Mouse (Mus musculus): ENCODE measurements around the gene Gja5.

Gja5 gene

DNA sequence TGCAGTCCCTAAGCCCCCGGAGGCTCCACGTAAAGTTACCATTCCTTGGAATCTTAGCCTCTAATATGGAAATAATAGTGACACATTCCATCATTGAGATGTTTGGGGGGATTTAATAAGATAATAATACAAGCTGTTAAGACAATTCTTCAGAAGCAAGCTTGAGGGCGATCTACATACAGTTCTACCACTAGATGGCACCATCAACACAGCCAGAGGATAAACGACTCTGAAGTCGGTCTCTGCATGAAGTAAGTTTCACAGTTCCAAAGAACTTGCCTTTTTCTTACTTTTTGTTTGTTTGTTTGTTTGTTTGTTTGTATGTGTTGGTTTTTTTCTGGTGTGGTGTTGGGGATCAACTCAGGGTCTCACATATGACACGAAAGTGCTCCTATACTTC, 31.7 kb downstream of the Gja5 start:
- no peak for DNase-seq (ENCODE audit: extremely low spot score, low spot score)

- DNase-seq (ENCODE audit: extremely low spot score, low spot score) = peak; percentile 35
Observed at GRCm38 (mm10) chr3:96937606-96938005, 33.1 kb downstream of the Gja5 start.

- peak; percentile 88 for DNase-seq (ENCODE audit: extremely low spot score, low spot score)
Observed at GRCm38 (mm10) chr3:96938738-96939137, 34.2 kb downstream of the Gja5 start.

DNA sequence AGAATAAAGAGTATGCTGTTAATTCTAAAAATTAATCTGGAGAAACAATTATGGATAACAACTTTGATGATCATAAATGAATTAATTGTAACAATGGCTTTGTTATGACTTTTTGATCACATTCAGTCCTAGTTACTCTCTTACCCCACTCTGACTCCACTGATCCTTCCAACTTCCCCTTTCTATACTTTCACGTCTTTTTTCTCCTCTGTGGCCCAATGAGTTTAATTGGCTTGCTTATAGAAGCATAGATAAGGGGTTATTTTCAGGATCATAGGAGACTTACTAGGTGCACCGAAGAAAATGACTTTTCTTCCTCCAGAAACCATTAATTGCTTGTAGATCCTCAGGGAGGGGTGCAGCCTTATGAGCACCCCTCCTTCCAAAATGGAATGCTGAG, 38.2 kb downstream of the Gja5 start:
- no peak for DNase-seq (ENCODE audit: extremely low spot score, low spot score)

DNA sequence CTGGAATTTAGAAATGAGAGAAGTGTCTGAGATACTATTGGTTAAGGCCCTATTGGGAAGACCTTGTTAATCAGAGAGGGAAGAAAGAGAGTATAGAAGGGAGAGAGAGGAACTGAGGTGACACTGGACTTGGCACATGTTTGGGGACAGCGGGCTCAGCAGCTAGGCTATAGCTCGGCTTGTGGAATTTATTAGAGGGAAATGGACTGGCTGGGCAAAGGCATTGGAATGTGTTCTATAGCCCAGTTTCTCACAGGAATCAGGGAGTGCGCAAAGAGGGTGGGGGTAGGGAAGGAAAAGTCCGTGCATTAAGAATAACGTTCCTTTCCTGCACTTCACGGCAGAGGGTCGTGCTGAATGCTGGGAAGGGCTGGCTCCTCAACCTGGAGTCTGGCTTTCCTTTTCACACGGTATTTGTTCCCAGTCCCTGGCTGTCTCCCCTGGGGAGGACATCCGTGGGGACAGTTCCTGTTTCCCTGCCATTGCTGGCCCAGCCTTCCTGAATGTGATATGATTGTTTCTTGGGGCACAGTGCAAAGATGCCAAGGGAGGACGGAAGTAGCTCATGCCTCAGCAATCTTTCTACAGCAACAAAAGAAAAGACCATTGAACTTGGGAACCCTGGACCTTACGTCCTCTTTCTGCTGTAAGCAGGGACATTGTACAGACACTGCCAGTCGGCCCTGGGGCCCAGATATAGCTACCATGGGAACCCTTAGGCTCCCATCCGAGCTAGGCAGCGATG, 49.2 kb downstream of the Gja5 start:
- no peak for DNase-seq (ENCODE audit: extremely low spot score, low spot score)

GRCm38 (mm10) chr3:96960597-96960996, 56.1 kb downstream of the Gja5 start:
- DNase-seq (ENCODE audit: extremely low spot score, low spot score) = no peak

DNA sequence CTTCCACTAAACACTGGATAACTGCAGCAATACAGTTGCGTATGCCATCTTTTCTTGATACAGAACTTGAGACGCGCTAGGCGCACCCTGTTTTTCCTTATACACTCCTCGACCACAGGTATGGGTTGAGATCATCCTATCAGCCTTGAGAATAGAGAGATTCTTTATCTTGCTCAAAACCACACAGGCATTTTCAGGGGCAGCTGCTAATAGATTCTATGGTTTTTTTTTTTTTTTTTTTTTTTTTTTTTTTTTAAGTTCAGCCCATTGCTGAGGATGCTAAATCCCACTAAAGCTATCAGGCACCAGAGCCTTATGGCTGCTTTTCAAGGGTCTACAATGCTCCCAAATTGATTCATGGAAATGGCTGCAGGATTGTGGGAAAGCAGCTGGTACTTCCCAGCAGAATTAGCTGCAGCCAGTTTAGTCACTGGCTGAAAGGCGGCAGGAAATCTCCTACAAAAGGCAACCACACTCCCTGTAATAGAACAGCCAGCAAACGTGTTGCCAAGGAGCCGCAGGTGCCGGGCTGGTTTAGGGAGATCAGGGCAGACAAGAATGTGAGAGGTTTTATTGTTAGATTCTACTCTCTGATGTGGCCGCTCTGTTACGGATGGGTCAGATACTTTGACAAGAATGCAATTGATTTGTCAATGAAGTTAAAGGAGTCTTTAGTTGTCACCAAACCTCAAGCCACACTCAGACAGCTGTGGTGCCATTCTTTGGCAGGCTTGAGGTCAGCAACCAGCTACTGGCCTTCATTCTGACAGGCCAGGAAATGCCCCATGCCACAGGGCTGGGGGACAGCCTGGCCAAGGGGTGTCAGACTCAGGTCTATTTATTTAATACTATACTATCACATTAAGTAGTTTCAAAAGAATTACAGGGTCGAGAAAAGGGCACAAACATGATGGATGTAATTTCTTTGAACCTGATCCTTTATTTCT, 58.9 kb downstream of the Gja5 start:
- DNase-seq (ENCODE audit: extremely low spot score, low spot score) = no peak

DNA sequence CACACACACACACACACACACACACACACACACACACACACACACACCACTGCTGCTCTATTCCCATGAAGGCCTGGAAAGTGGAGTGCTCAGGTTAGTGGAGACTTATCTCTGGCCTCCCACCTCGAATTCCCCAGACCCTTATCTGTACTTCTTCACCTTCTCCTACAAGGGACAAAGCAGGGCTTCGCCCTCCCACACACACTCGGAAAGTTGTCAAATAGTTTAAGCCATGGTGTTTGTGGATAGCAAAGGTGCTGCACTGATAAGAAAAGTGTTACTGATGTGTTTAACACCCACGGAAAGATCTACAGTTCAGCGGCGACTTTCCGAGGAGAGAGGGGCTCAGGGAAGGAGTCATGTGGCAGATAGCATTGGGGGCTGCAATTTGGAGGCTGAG, 66.5 kb downstream of the Gja5 start:
- DNase-seq (ENCODE audit: extremely low spot score, low spot score) = no peak

DNA sequence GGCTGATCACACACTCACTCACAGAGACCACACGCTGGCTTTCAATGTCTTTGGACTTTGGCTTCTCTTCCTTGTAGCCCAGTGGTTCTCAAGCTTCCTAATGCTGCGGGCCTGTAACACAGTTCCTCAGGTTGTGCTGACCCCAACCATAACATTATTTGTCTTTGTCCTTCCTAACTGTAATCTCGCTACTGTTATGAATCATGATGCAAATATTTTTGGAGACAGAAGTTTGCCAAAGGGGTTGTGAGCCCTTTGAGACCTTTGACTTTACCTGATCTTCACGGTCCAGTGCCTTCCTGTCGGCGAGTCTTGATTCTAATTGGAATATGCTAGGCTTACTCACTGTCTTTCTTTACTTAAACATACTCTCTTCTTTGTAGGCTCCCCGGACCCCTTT, 70.0 kb downstream of the Gja5 start:
- DNase-seq (ENCODE audit: extremely low spot score, low spot score) = no peak

GRCm38 (mm10) chr3:96975628-96976027, 71.1 kb downstream of the Gja5 start:
- DNase-seq (ENCODE audit: extremely low spot score, low spot score) = no peak

DNA sequence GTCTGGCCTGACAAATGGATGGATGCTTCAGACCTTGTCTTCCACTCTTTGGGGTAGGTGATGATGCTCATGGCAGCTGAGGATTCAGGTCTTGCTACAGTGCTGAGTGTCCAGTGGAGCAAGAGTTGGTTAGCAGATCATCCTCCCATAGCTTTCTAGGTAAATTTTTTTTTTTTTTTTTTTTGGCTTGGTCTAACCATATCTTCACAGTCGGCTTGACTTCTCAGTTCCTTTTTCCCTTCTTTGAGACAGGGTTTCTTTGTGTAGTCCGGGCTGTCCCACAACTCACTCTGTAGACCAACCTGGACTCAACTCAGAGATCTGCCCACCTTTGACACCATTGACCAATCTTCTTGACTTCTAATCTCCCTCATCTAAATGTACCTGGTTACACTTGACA, 73.0 kb downstream of the Gja5 start:
- no peak for DNase-seq (ENCODE audit: extremely low spot score, low spot score)

- no peak for DNase-seq (ENCODE audit: extremely low spot score, low spot score)
Observed at GRCm38 (mm10) chr3:96978469-96978868, 74.0 kb downstream of the Gja5 start.

GRCm38 (mm10) chr3:96979020-96979419, 74.5 kb downstream of the Gja5 start:
- DNase-seq (ENCODE audit: extremely low spot score, low spot score) = no peak

DNA sequence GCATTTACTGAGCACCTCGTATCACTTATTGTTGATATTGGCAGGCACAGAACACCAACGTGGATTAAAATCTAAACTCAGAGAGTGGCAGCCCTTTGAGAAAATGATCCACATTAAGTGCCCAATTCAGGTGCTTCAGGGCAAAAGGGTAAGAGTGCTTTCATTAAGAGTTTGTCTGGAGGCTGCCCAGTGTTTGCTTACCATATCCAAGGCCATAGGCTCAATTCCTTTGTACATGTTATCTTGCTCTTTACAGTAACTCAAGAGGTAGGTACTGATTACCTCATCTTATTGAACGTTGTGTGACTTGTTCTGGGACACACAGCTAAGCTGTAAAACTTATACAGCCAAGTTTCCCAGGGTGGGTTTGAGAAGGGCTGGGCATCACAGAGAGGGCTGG, 77.3 kb downstream of the Gja5 start:
- no peak for DNase-seq (ENCODE audit: extremely low spot score, low spot score)

DNA sequence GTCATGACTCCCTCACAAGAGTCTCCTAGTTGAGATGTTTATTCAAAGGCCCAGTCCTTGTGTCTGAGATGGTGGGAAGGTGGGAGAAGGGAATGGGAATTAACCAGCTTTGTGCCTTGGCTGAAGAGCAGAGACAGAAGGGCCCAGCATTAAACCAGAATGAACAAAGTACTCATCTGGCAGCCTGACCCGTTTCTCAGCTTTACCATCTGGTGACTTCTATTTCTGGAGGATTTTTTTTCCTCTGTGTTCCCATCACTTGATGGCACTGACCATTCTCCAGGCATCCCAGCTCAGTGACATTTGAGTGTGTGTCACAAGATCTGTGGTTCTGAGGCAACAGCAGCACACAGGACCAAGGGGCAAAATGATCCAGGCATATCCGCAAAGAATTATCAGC, 78.2 kb downstream of the Gja5 start:
- DNase-seq (ENCODE audit: extremely low spot score, low spot score) = no peak

DNA sequence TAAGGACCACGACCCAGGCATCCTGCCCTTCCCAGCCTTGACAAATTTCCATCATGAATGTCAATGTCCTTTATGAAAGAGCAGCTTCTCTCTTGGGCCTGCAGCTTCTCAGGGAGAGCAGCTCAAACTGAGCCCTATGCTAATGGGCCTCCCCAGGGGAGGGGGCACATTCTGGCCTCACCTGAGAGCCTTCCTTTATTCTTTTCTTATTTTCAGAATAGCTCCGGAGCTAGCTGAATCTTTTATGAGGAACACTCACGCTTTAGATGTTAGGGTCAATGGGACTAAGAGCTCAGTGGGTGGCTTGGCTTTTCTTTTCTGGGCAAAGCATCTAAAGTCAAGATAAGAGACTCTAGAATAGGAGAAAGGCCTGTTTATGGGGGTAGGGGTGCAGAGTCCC, 88.0 kb downstream of the Gja5 start:
- DNase-seq (ENCODE audit: extremely low spot score, low spot score) = no peak

DNA sequence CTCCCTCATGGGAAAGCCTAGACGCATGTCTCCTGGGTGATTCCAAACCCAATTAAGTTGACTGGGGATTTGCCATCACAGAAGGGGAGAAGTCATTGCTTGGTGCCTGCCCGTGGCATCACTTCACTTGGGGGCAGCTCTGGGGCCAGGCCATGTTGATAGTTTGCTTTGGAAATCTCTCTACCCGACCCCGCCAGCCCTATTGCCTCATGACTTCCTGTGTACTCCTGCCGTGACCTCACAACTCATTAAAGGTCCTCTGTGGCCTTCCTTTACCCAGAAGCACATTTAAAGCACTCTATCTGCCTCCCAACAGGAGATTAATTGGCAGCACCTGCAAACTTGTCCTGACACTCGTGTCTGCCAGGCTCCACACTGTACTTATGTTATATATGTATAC, 93.3 kb downstream of the Gja5 start:
- no peak for DNase-seq (ENCODE audit: extremely low spot score, low spot score)

GRCm38 (mm10) chr3:97003111-97003510, 98.6 kb downstream of the Gja5 start:
- DNase-seq (ENCODE audit: extremely low spot score, low spot score) = no peak

GRCm38 (mm10) chr3:97004509-97004908, 100.0 kb downstream of the Gja5 start:
- no peak for DNase-seq (ENCODE audit: extremely low spot score, low spot score)

- DNase-seq (ENCODE audit: extremely low spot score, low spot score) = no peak
Observed at GRCm38 (mm10) chr3:97007010-97007448, 102.5 kb downstream of the Gja5 start.

GRCm38 (mm10) chr3:97025226-97025625, 120.7 kb downstream of the Gja5 start:
- DNase-seq (ENCODE audit: extremely low spot score, low spot score) = no peak

- DNase-seq (ENCODE audit: extremely low spot score, low spot score) = peak; percentile 30
Observed at GRCm38 (mm10) chr3:97032053-97032496, 127.6 kb downstream of the Gja5 start.
